37 mouse cellular contexts compared by ENCODE assay signal in genomic region chr1:94074756-94075155, GRCm38 (mm10). TPM values are rescaled to one million over a fixed set of nuclear protein-coding genes. Genes with fewer than 3 reads are reported as not detected.
A peak's percentile ranks its signal among the peaks of the same experiment; 100 is the strongest.
DNase-seq lines count a peak whose midpoint lies in the region; ATAC-seq lines count a peak whose summit lies in the region.
"Had no signal": no experiment of that assay in that cellular context is flagged by ENCODE, and none has a peak within 500 bp of the region (broad histone marks: within the 10 kb centered on the region; RNA-seq: fewer than 3 reads in every experiment).

No protein-coding gene starts in this region.

- ATAC-seq in activated CD4-positive, CD25-positive, alpha-beta regulatory T cell, adult 4 months = peak; percentile 27
- ATAC-seq: forebrain, embryonic 13.5 days; intestine, embryonic 15.5 days; midbrain, embryonic 13.5 days had no signal

- peak; percentile 34 for DNase-seq in CD4-positive helper T cell, adult 2 months (ENCODE audit: low read depth, low spot score)
- DNase-seq in induced T-regulatory cell, adult 2 months (ENCODE audit: low read depth) = peak; percentile 29
- peak; percentile 21 to 60 for DNase-seq in natural killer cell, adult 2 months (ENCODE audit: low spot score in 2 of 2)
- DNase-seq in layer of hippocampus, postnatal 14 days (ENCODE audit: low spot score in 2 of 2) = no peak
- no peak for DNase-seq in lung, postnatal 10 days
- DNase-seq in ovary, postnatal 14 days (ENCODE audit: low spot score) = no peak
- DNase-seq: adrenal gland, adult 2 months; adrenal gland, postnatal 36 days; cerebellum, adult 2 months; cerebellum, postnatal 14 days; gastrocnemius, postnatal 25 days; heart, adult 2 months; kidney, adult 2 months; kidney, postnatal 36 days; lung, embryonic 14.5 days; right cerebral cortex, adult 18-20 months; right cerebral cortex, postnatal 4 days; thymus, adult 2 months; thymus, postnatal 36 days had no signal

RNA-seq across cellular contexts. Expression of gene Pdcd1, which starts 22.4 kb away (rescaled TPM):
- 100 to 1,000 TPM; 116 to 187 TPM for polyA plus RNA-seq in activated CD4-positive, CD25-positive, alpha-beta regulatory T cell, adult 4 months (2017; shearing (Covaris generic))
- not detected for total RNA-seq in layer of hippocampus, postnatal 14 days (2021)
- total RNA-seq: heart, adult 2 months had no signal
- polyA plus RNA-seq: brain, embryonic 14.5 days; embryonic facial prominence, embryonic 10.5 days; forebrain, embryonic 13.5 days; kidney, embryonic 16.5 days; limb, embryonic 11.5 days; liver, adult 2 months; midbrain, embryonic 13.5 days; neural tube, embryonic 15.5 days had no signal

RNA-seq across cellular contexts. Expression of gene Neu4, which starts 54.5 kb away (rescaled TPM):
- under 1 TPM in 1 of 2 experiments, not detected in 1; 0.15 TPM for polyA plus RNA-seq in activated CD4-positive, CD25-positive, alpha-beta regulatory T cell, adult 4 months (2017; shearing (Covaris generic))
- total RNA-seq in layer of hippocampus, postnatal 14 days (2021) = 10 to 100 TPM; 22.6 to 25.3 TPM
- total RNA-seq: adrenal gland, adult 2 months; adrenal gland, postnatal 36 days; gastrocnemius, postnatal 25 days; heart, adult 2 months; liver, adult 2 months had no signal
- polyA plus RNA-seq: adrenal gland, adult 2 months; brain, embryonic 14.5 days; embryonic facial prominence, embryonic 10.5 days; embryonic facial prominence, embryonic 15.5 days; forebrain, embryonic 13.5 days; G1E; heart, adult 2 months; heart, embryonic 12.5 days; heart, postnatal 0 days; hindbrain, embryonic 10.5 days; hindbrain, embryonic 15.5 days; intestine, embryonic 15.5 days; kidney, adult 2 months; kidney, embryonic 16.5 days; limb, embryonic 11.5 days; liver, adult 2 months; liver, embryonic 15.5 days; lung, embryonic 14.5 days; midbrain, embryonic 13.5 days; spleen, adult 2 months; thymus, adult 2 months had no signal

Comparison
In these comparisons a context has a peak if more than half of its experiments do, and no peak if none do; other contexts are left out.
1. DNase-seq: peak in CD4-positive helper T cell, adult 2 months (single experiment), induced T-regulatory cell, adult 2 months (single experiment) and natural killer cell, adult 2 months (2 of 2); none in layer of hippocampus, postnatal 14 days (0 of 2), lung, postnatal 10 days (single experiment) and ovary, postnatal 14 days (single experiment).